Mouse (Mus musculus) macrophage (primary cell): Measurements from ENCODE around the gene Actg2. TPM values are rescaled to one million over a fixed set of nuclear protein-coding genes. Genes with fewer than 3 reads are reported as not detected.

Experiments
- H3K27ac ChIP-seq: fragments of 350-480 bp; formaldehyde crosslinking; 2 replicates; pipeline ENCODE4 v1.9.0; 2021
- H3K36me3 ChIP-seq: fragments of 350-480 bp; formaldehyde crosslinking; 2 replicates; pipeline ENCODE4 v1.9.0; 2021; ENCODE audit errors: inconsistent target
- H3K4me3 ChIP-seq: fragments of 350-480 bp; formaldehyde crosslinking; 2 replicates; pipeline ENCODE4 v1.9.0; 2021; ENCODE audit errors: inconsistent target
- H3K79me2 ChIP-seq: fragments of 350-480 bp; formaldehyde crosslinking; 2 replicates; pipeline ENCODE4 v1.9.0; 2021; ENCODE audit errors: inconsistent target
- WGBS: methylation state at CpG from one replicate; pipeline ENCODE4 v1.1.7; 2026; ENCODE audit warnings: inconsistent platforms; ENCODE audit not compliant: missing documents; 5-methylcytosine and 5-hydroxymethylcytosine counted together
- polyA plus RNA-seq: library from polyadenylated mRNA; stranded (reverse); fragments of 250-400 nt; gene quantifications from 3 replicates; pipeline ENCODE4 v1.2.4, GENCODE M21; 2018; ENCODE audit warnings: inconsistent platforms

Actg2 gene
- polyA plus RNA-seq, 1 experiment from 2014 or later: not detected

DNA sequence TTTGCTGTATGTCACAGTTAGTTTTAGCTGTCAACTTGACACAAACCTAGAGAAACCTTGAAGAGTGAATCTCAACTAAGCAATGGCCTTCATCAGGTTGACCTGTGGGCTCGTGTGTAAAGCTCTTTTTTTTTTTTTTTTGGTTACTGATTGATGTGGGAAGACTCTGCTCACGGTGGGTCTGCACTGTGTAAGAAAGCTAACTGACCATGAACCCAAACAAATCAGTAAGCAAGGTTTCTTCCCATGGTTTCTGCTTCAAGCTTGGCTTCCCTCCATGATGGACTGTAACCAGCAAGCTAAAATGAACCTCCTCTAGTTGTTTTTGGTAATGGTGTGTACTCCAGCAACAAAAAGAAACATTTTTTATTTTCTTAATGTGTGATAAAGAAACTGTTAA lies 56.9 kb downstream of the Actg2 start:
- Histone ChIP-seq H3K79me2 (no peaks in the 10 kb centered on the region), H3K36me3 (peaks cover 21% of the 10 kb centered on the region; the same call in 1 of the 2 replicates), H3K27ac (no peak overlapping the region), H3K4me3 (no peak overlapping the region)
- 100% methylated on average over 2 of the region's 2 CpGs for WGBS

GRCm38 (mm10) chr6:83478628-83479027 lies 57.4 kb downstream of the Actg2 start:
- WGBS: 88% methylated on average over 7 of the region's 7 CpGs
- H3K36me3 ChIP-seq: peaks cover 21% of the 10 kb centered on the region; the same call in 1 of the 2 replicates
- no peaks in the 10 kb centered on the region for H3K79me2 ChIP-seq
- H3K27ac ChIP-seq: no peak overlapping the region
- no peak overlapping the region for H3K4me3 ChIP-seq

- WGBS: 54% methylated on average over 4 of the region's 4 CpGs
- H3K36me3 ChIP-seq: peaks cover 21% of the 10 kb centered on the region; the same call in 1 of the 2 replicates
- peak overlapping the region; percentile 17 for H3K27ac ChIP-seq
- no peak overlapping the region for H3K4me3 ChIP-seq
- no peaks in the 10 kb centered on the region for H3K79me2 ChIP-seq
Observed at GRCm38 (mm10) chr6:83478217-83478616, 57.8 kb downstream of the Actg2 start.

DNA sequence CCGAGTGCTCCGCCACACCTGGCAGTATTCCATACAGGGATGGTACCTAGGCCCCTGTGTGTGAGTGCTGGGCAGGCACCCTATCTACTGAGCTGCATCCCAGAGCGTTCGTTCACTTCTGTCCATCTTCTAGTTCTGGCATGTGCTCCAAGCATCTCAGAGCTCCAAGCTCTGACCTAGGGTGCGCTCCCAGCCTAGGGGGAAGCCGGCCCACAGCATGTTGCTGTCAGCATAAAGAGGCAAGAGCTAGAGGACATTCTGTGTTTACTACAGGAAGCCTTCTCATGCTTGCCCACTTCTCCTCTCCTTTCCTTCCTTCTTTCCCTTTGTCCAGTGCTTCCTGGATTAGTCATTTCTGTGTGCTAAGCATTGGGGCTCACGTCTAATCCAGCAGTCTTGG lies 60.6 kb downstream of the Actg2 start:
- H3K36me3 ChIP-seq: peaks cover 11% of the 10 kb centered on the region; the same call in 1 of the 2 replicates
- no peaks in the 10 kb centered on the region for H3K79me2 ChIP-seq
- 67% methylated on average over 7 of the region's 7 CpGs for WGBS
- H3K4me3 ChIP-seq: no peak overlapping the region
- H3K27ac ChIP-seq: peak overlapping the region; percentile 58

- Histone ChIP-seq H3K4me3 (no peak overlapping the region), H3K79me2 (no peaks in the 10 kb centered on the region), H3K36me3 (no peaks in the 10 kb centered on the region), H3K27ac (no peak overlapping the region)
- WGBS: 44% methylated on average over 9 of the region's 9 CpGs
Observed at GRCm38 (mm10) chr6:83473240-83473639, 62.8 kb downstream of the Actg2 start.

GRCm38 (mm10) chr6:83471739-83472138 lies 64.3 kb downstream of the Actg2 start:
- no peaks in the 10 kb centered on the region for H3K79me2 ChIP-seq
- no peak overlapping the region for H3K4me3 ChIP-seq
- WGBS: 96% methylated on average over 6 of the region's 7 CpGs
- H3K27ac ChIP-seq: no peak overlapping the region
- no peaks in the 10 kb centered on the region for H3K36me3 ChIP-seq

DNA sequence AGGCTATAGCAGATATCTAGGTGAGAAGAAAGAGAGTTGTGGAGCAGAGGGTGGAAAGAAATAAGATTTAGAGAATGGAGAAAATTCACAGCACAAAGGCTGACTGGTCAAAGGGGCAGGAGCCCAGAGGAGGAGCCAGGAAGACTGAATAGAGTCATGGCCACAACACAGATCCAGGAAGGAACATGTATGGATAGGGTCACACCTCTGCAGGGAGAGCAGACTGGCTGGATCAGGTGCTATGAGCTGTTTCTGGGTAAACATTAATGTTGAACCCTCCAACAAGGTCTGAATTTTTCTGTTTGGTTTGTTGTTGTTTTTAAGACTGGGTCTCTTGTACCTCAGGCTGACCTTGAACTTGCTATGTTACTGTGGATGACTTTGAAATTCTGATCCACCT lies 72.1 kb downstream of the Actg2 start:
- Histone ChIP-seq H3K4me3 (no peak overlapping the region), H3K36me3 (no peaks in the 10 kb centered on the region), H3K79me2 (no peaks in the 10 kb centered on the region), H3K27ac (no peak overlapping the region)

Other genes starting within 250 kb of the Actg2 start
- 5.4 to 17.7 TPM (median 8.3 TPM) in 3 replicates for gene Mthfd2, start 210.4 kb downstream of the Actg2 start, polyA plus RNA-seq
- gene Mob1a, start 210.2 kb downstream of the Actg2 start, polyA plus RNA-seq: 82.5 to 141 TPM (median 132 TPM) in 3 replicates
- 21.1 to 56.8 TPM (median 50.5 TPM) in 3 replicates for gene Bola3, start 187.1 kb downstream of the Actg2 start, polyA plus RNA-seq
- gene Tet3, start 77.2 kb downstream of the Actg2 start, polyA plus RNA-seq: 13.9 to 21.1 TPM (median 19.1 TPM) in 3 replicates
- gene Dguok, start 29.3 kb downstream of the Actg2 start, polyA plus RNA-seq: 30.7 to 54.0 TPM (median 30.9 TPM) in 3 replicates
- gene Stambp, start 36.5 kb upstream of the Actg2 start, polyA plus RNA-seq: 22.5 to 49.4 TPM (median 24.4 TPM) in 3 replicates
- gene Clec4f, start 119.9 kb upstream of the Actg2 start, polyA plus RNA-seq: not detected in 3 replicates
- gene Cd207, start 141.6 kb upstream of the Actg2 start, polyA plus RNA-seq: 0.49 TPM in 1 of 3 replicates, not detected in the others
- not detected in 3 replicates for gene Vax2, start 175.0 kb upstream of the Actg2 start, polyA plus RNA-seq
- gene Atp6v1b1, start 206.7 kb upstream of the Actg2 start, polyA plus RNA-seq: not detected in 3 replicates
- not detected in 3 replicates for gene Ankrd53, start 226.4 kb upstream of the Actg2 start, polyA plus RNA-seq
- gene Tex261, start 239.5 kb upstream of the Actg2 start, polyA plus RNA-seq: 35.3 to 72.5 TPM (median 65.9 TPM) in 3 replicates